Mouse (Mus musculus): ENCODE measurements around the gene Ppp2r3c. TPM values are rescaled to one million over a fixed set of nuclear protein-coding genes. Genes with fewer than 3 reads are reported as not detected.
"Not testable (repeated sequence)": the region's sequence is repeated elsewhere in the genome, so short reads cannot be mapped to it uniquely, and the experiment has no call there.

Gene Ppp2r3c
- 9.0 and 11.2 TPM in 2 replicates for polyA plus RNA-seq (2011; ENCODE audit: insufficient read depth, insufficient read length, low replicate concordance, missing spikeins)

DNA sequence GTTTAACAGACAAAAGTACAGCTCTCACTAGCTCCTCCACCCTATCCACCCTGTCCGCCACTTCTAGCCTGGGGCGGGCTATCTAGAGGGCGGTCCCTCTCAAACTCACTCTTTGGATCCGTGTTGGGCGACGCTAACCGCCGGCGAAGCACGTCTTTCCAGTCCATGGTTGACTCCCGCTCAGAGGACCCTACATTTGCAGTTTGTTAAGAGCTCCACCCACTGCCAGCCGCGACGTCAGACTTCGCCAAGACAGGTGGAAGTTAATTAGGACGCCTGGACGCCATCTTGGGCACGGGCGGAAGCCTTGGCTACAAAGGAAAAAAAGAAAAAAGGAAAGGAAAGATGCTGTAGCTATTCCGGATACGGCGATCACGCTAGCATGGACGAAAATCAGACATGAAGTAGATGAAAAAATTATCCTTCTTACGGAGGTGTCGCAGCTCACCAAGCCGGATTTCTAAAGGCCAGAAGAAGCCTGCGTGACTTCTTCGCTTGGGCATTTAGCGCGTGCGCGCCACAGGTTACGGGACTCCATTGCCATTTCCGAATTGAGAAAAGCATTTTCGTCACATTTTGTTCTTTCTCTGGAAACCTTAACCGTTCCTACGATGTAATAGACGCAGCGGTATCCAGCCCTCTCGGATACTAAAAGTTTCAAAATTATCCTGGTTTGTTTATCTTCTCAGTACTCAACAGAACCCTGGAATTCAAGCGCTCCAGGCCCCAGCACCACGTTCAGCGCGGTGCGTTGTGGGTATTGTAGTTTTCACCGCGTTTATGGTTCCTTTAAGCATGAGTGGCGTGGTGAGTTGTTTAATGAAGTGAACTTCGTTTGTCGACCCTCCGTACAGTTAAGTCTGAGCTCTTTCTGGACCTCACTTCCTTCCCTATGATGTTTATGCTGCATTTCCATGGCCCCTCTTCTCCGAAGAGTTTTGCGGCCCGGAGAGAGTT is at the start of gene Ppp2r3c:
Gene Ppp2r3c, minus strand, starts transcription at position 514 of the 957 bp plus-strand sequence.
- under 1% methylated on average over 55 of the region's 55 CpGs for WGBS
- H3K4me1 ChIP-seq (ENCODE audit: control insufficient read depth, insufficient read depth, low read length): no peaks in the 10 kb centered on the region; the same call in 1 of the 2 replicates

GRCm38 (mm10) chr12:55344583-55344982 is 41.8 kb upstream of the Ppp2r3c start:
- peak overlapping the region; percentile 6; the same call in 1 of the 2 replicates for H3K27ac ChIP-seq (ENCODE audit: control insufficient read depth, insufficient read depth, low read depth, low read length, poor library complexity)
- 37% methylated on average over 13 of the region's 13 CpGs for WGBS
- no peaks in the 10 kb centered on the region; the same call in 1 of the 2 replicates for H3K4me1 ChIP-seq (ENCODE audit: control insufficient read depth, insufficient read depth, low read length)
- H3K4me3 ChIP-seq (replicated peaks; ENCODE audit: control insufficient read depth, low read depth, low read length): no peak overlapping the region
- TF ChIP-seq CTCF (IDR thresholded peaks at IDR 0.05; ENCODE audit: control insufficient read depth, insufficient read depth, low read length): no peak
- TF ChIP-seq POLR2A (IDR thresholded peaks at IDR 0.05; ENCODE audit: borderline replicate concordance, control insufficient read depth, low read depth, low read length): no peak

More for the DNA sequence above, at the start of gene Ppp2r3c:
- peak within 1 kb of the TSS; percentile 94 for H3K4me3 ChIP-seq (replicated peaks; ENCODE audit: control insufficient read depth, low read depth, low read length)
- H3K27ac ChIP-seq (ENCODE audit: control insufficient read depth, insufficient read depth, low read depth, low read length, poor library complexity): peak within 1 kb of the TSS; percentile 99
- TF ChIP-seq CTCF (IDR thresholded peaks at IDR 0.05; ENCODE audit: control insufficient read depth, insufficient read depth, low read length) (no peak), POLR2A (IDR thresholded peaks at IDR 0.05; ENCODE audit: borderline replicate concordance, control insufficient read depth, low read depth, low read length) (peak; percentile 83)

DNA sequence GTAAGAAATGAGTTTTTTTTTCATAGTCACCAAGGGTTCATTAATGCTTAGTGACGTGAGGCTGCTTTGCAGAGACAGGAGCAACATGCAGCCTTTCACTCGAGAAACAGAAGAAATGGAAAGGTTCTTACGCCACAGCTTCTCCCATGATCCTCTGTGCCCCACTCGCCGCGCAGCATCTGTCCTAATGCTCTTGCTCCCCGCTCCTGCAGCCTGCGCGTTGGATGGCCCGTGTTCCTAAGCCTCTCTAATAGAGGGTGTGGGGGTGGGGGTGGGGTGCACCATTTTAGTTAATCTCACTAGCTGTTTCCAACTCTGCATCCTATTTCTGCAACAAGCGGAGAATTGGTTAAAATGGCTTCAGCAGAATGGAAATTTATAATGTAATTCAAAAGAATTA is 41.2 kb upstream of the Ppp2r3c start:
- Histone ChIP-seq H3K4me1 (ENCODE audit: control insufficient read depth, insufficient read depth, low read length) (no peaks in the 10 kb centered on the region; the same call in 1 of the 2 replicates), H3K4me3 (replicated peaks; ENCODE audit: control insufficient read depth, low read depth, low read length) (no peak overlapping the region), H3K27ac (ENCODE audit: control insufficient read depth, insufficient read depth, low read depth, low read length, poor library complexity) (0 out of 2 replicates have a peak overlapping the region, but pooled peaks have one; percentile 22)
- WGBS: 81% methylated on average over 11 of the region's 11 CpGs
- TF ChIP-seq POLR2A (IDR thresholded peaks at IDR 0.05; ENCODE audit: borderline replicate concordance, control insufficient read depth, low read depth, low read length): no peak
- TF ChIP-seq CTCF (IDR thresholded peaks at IDR 0.05; ENCODE audit: control insufficient read depth, insufficient read depth, low read length): no peak

DNA sequence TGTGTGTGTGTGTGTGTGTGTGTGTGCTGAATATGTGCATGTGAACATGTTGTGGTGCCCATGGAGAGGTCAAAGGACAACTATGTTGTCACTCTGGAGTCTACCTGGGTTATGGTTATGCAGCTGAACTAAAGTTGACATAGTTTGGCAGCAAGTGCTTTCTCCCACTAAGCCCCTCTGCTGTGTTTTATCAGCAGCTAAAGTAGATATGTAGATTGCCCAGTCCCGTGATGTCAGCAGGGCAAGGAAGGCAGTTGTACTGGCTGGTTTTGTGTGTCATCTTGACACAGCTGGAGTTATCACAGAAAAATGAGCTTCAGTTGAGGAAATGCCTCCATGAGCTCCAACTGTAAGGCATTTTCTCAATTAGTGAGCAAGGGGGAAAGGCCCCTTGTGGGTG is 40.2 kb upstream of the Ppp2r3c start:
- WGBS: 48% methylated on average over 1 of the region's 1 CpGs
- H3K27ac ChIP-seq (ENCODE audit: control insufficient read depth, insufficient read depth, low read depth, low read length, poor library complexity); H3K4me1 ChIP-seq (ENCODE audit: control insufficient read depth, insufficient read depth, low read length); H3K4me3 ChIP-seq (replicated peaks; ENCODE audit: control insufficient read depth, low read depth, low read length): not testable (repeated sequence)

DNA sequence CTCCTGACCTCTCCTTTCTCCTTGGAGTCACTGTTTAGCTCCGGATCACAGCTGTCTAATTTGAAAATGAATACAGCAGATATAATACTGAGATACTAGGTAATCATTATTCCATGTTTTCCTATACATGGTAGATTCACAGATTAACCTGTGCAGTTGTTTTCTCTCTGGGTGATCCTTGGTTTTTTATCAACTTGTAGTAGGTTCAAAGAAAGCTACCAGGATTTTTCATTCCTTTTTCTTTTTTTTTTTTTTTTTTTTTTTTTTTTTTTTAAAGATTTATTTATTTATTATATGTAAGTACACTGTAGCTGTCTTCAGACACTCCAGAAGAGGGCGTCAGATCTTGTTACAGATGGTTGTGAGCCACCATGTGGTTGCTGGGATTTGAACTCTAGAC is 35.7 kb upstream of the Ppp2r3c start:
- 88% methylated on average over 1 of the region's 2 CpGs for WGBS
- not testable (repeated sequence) for H3K27ac ChIP-seq (ENCODE audit: control insufficient read depth, insufficient read depth, low read depth, low read length, poor library complexity); H3K4me1 ChIP-seq (ENCODE audit: control insufficient read depth, insufficient read depth, low read length); H3K4me3 ChIP-seq (replicated peaks; ENCODE audit: control insufficient read depth, low read depth, low read length)

DNA sequence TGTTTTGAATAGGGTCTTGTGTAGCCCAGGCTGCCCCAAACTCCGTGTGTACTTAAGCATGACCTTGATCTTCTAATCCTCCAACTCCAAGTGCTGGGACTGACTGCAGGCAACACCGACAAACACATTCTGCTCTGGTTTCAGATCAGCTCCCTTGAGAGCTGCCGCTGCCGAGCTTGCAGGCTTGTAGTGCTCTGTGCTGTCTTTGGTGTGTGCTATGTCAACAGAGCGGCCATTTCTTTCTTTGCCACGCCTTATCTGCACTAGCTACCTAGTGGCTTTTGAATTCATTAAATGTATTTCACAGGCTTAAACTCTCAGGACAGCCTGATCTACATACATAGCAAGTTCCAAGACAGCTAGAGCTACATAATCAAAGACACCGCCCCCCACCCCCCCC is 30.9 kb upstream of the Ppp2r3c start:
- TF ChIP-seq POLR2A (IDR thresholded peaks at IDR 0.05; ENCODE audit: borderline replicate concordance, control insufficient read depth, low read depth, low read length): no peak
- no peak for TF ChIP-seq CTCF (IDR thresholded peaks at IDR 0.05; ENCODE audit: control insufficient read depth, insufficient read depth, low read length)
- Histone ChIP-seq H3K4me1 (ENCODE audit: control insufficient read depth, insufficient read depth, low read length) (peaks cover 2% of the 10 kb centered on the region; the same call in 1 of the 2 replicates), H3K4me3 (replicated peaks; ENCODE audit: control insufficient read depth, low read depth, low read length) (no peak overlapping the region), H3K27ac (ENCODE audit: control insufficient read depth, insufficient read depth, low read depth, low read length, poor library complexity) (no peak overlapping the region)
- WGBS: 92% methylated on average over 7 of the region's 7 CpGs

DNA sequence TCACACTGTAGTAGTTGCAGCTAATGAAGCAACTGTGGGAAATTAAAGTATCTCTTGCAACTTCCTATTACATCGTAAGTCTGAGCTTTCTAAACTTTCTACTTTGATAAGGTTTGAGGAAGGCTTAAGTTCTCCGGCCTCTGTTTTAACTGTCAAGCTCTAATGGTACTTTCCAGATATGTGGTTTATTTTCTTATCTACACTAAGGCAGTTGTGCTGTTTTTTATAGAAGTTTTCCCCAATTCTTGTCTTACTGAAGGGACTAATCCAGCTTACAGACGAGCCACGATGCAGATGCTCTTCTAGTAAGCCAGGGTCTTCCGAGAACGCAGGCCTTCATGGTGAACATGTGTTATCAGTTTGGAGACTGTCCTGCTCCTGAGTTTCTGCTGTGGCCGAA is 26.6 kb upstream of the Ppp2r3c start:
- H3K4me3 ChIP-seq (replicated peaks; ENCODE audit: control insufficient read depth, low read depth, low read length): no peak overlapping the region
- H3K4me1 ChIP-seq (ENCODE audit: control insufficient read depth, insufficient read depth, low read length): peaks cover 2% of the 10 kb centered on the region; the same call in 1 of the 2 replicates
- TF ChIP-seq POLR2A (IDR thresholded peaks at IDR 0.05; ENCODE audit: borderline replicate concordance, control insufficient read depth, low read depth, low read length) (no peak), CTCF (IDR thresholded peaks at IDR 0.05; ENCODE audit: control insufficient read depth, insufficient read depth, low read length) (no peak)
- no peak overlapping the region for H3K27ac ChIP-seq (ENCODE audit: control insufficient read depth, insufficient read depth, low read depth, low read length, poor library complexity)
- 36% methylated on average over 7 of the region's 7 CpGs for WGBS

DNA sequence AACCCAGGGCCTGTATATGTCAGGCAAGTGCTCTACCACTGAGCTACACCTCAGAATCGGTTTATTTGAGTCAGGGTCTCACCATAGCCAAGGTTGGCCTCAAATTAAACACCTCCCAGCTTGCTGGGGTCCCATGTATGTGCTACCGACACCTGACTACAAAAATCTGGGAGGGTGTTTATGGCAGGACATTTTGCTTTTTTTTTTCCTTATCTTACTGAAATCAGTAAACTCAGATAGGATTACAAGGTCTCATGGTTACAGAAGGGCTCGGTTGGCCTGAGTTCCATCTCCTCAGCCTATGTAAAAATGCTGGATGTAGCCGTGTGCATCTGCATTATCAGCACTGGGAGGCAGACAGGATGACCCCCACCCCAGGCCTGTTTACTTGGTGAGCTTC is 26.0 kb upstream of the Ppp2r3c start:
- no peak overlapping the region for H3K4me3 ChIP-seq (replicated peaks; ENCODE audit: control insufficient read depth, low read depth, low read length)
- 58% methylated on average over 4 of the region's 4 CpGs for WGBS
- TF ChIP-seq POLR2A (IDR thresholded peaks at IDR 0.05; ENCODE audit: borderline replicate concordance, control insufficient read depth, low read depth, low read length) (no peak), CTCF (IDR thresholded peaks at IDR 0.05; ENCODE audit: control insufficient read depth, insufficient read depth, low read length) (no peak)
- peaks cover 2% of the 10 kb centered on the region; the same call in 1 of the 2 replicates for H3K4me1 ChIP-seq (ENCODE audit: control insufficient read depth, insufficient read depth, low read length)
- H3K27ac ChIP-seq (ENCODE audit: control insufficient read depth, insufficient read depth, low read depth, low read length, poor library complexity): no peak overlapping the region
